Mouse (Mus musculus): ENCODE data around the gene Tfap4.

- TF ChIP-seq CTCF (IDR thresholded peaks at IDR 0.05; ENCODE audit: extremely low read depth, insufficient read length, insufficient replicate concordance, low read depth, low read length), result no peak
- TF ChIP-seq POLR2A (IDR thresholded peaks at IDR 0.05; ENCODE audit: low read depth, low read length), result no peak
Observed at GRCm38 (mm10) chr16:4552829-4553550, 6.7 kb downstream of the Tfap4 start.
